Mouse (Mus musculus) heart, embryonic 11.5 days (tissue): ENCODE data around the gene Foxr1. TPM values are rescaled to one million over a fixed set of nuclear protein-coding genes. Genes with fewer than 3 reads are reported as not detected.
A peak's percentile ranks its signal among the peaks of the same experiment; 100 is the strongest.

ENCODE experiments used
- ATAC-seq: fragments of 200-750 bp; cut with Nextera tagmentation; replicated peaks from 2 replicates; pipeline ENCODE4 v1.8.0; 2017; ENCODE audit warnings: moderate library complexity; ENCODE audit not compliant: insufficient number of reproducible peaks, low FRiP score, low TSS enrichment
- H3K27ac ChIP-seq: fragments of 300-500 bp; sonication (generic); 2 replicates; pipeline ENCODE4 v1.5.1; 2014; ENCODE audit warnings: mild to moderate bottlenecking, low read depth, low read length
- H3K27me3 ChIP-seq: fragments of 300-500 bp; sonication (generic); 2 replicates; pipeline ENCODE4 v1.6.1; 2014; ENCODE audit warnings: mild to moderate bottlenecking, low read length, mixed read lengths; ENCODE audit not compliant: control insufficient read depth, insufficient read depth
- H3K36me3 ChIP-seq: fragments of 300-500 bp; sonication (generic); 2 replicates; pipeline ENCODE4 v1.6.1; 2014; ENCODE audit warnings: mild to moderate bottlenecking, low read length, moderate library complexity, mixed read lengths; ENCODE audit not compliant: control insufficient read depth, insufficient read depth
- H3K4me1 ChIP-seq: fragments of 300-500 bp; sonication (generic); 2 replicates; pipeline ENCODE4 v1.6.1; 2014; ENCODE audit warnings: low read length; ENCODE audit not compliant: control insufficient read depth, insufficient read depth
- H3K4me2 ChIP-seq: fragments of 300-500 bp; sonication (generic); 2 replicates; pipeline ENCODE4 v1.6.1; 2014; ENCODE audit warnings: mild to moderate bottlenecking, moderate library complexity
- H3K4me3 ChIP-seq: fragments of 300-500 bp; sonication (generic); 2 replicates; pipeline ENCODE4 v1.5.1; 2014; ENCODE audit warnings: low read depth, low read length
- H3K9ac ChIP-seq: fragments of 300-500 bp; sonication (generic); 2 replicates; pipeline ENCODE4 v1.6.1; 2014; ENCODE audit warnings: mild to moderate bottlenecking, low read depth, low read length, moderate library complexity
- H3K9me3 ChIP-seq: fragments of 300-500 bp; sonication (generic); replicated peaks from 2 replicates; pipeline ENCODE4 v1.6.1; 2016; ENCODE audit warnings: low read length; ENCODE audit not compliant: control insufficient read depth
- WGBS: fragments of 180-500 bp; shearing (Covaris S2); extraction: QIAGEN DNeasy Blood & Tissue Kit; methylation state at CpG from one replicate; pipeline ENCODE4 v1.1.7; 2014; ENCODE audit not compliant: insufficient replicate concordance; 5-methylcytosine and 5-hydroxymethylcytosine counted together
- polyA plus RNA-seq: library from polyadenylated mRNA; unstranded; fragments of >200 nt; fragmentation: Nextera tagmentation; extraction: Ambion mirVana; gene quantifications from 2 replicates; pipeline ENCODE4 v1.2.1, GENCODE M21; 2014

Gene Foxr1
- polyA plus RNA-seq, 1 experiment from 2014 or later, result not detected

- Histone ChIP-seq H3K9ac (peak overlapping the region; percentile 78), H3K36me3 (no peaks in the 10 kb centered on the region), H3K4me1 (peaks cover 14% of the 10 kb centered on the region), H3K9me3 (no peaks in the 10 kb centered on the region), H3K27ac (peak overlapping the region; percentile 92), H3K4me3 (peak overlapping the region; percentile 75), H3K27me3 (no peaks in the 10 kb centered on the region), H3K4me2 (peak overlapping the region; percentile 83)
- peak; percentile 59 for ATAC-seq
- WGBS, result under 1% methylated on average over 29 of the region's 29 CpGs
These were observed 38.1 kb upstream of the Foxr1 start for GRCm38 (mm10) chr9:44478959-44479605.

GRCm38 (mm10) chr9:44478229-44478921 is 37.4 kb upstream of the Foxr1 start:
- peak; percentile 43 for ATAC-seq
- under 1% methylated on average over 25 of the region's 27 CpGs for WGBS
- no peaks in the 10 kb centered on the region for H3K27me3 ChIP-seq

GRCm38 (mm10) chr9:44477339-44478228 is 36.6 kb upstream of the Foxr1 start:
- Histone ChIP-seq H3K4me3 (peak overlapping the region; percentile 75), H3K27ac (peak overlapping the region; percentile 92; the same call in 1 of the 2 replicates), H3K4me1 (peaks cover 14% of the 10 kb centered on the region), H3K4me2 (peak overlapping the region; percentile 83), H3K9me3 (no peaks in the 10 kb centered on the region), H3K36me3 (no peaks in the 10 kb centered on the region), H3K27me3 (no peaks in the 10 kb centered on the region), H3K9ac (peak overlapping the region; percentile 78; the same call in 1 of the 2 replicates)
- ATAC-seq, result no peak
- 3% methylated on average over 24 of the region's 24 CpGs for WGBS

More at GRCm38 (mm10) chr9:44478229-44478921, 37.4 kb upstream of the Foxr1 start:
- Histone ChIP-seq H3K4me3 (peak overlapping the region; percentile 75), H3K9me3 (no peaks in the 10 kb centered on the region), H3K4me1 (peaks cover 14% of the 10 kb centered on the region), H3K4me2 (peak overlapping the region; percentile 83), H3K9ac (peak overlapping the region; percentile 78), H3K36me3 (no peaks in the 10 kb centered on the region), H3K27ac (peak overlapping the region; percentile 92)

- H3K9ac ChIP-seq, result no peak overlapping the region
- no peaks in the 10 kb centered on the region for H3K9me3 ChIP-seq
- no peaks in the 10 kb centered on the region for H3K27me3 ChIP-seq
- no peak overlapping the region for H3K27ac ChIP-seq
- H3K4me3 ChIP-seq, result no peak overlapping the region
- 91% methylated on average over 3 of the region's 3 CpGs for WGBS
- ATAC-seq, result no peak
- no peaks in the 10 kb centered on the region for H3K36me3 ChIP-seq
- H3K4me1 ChIP-seq, result peaks cover 14% of the 10 kb centered on the region
- no peak overlapping the region for H3K4me2 ChIP-seq
These were observed 35.0 kb upstream of the Foxr1 start for GRCm38 (mm10) chr9:44475936-44476335.

- Histone ChIP-seq H3K27me3 (no peaks in the 10 kb centered on the region), H3K9ac (no peak overlapping the region), H3K36me3 (no peaks in the 10 kb centered on the region), H3K27ac (no peak overlapping the region), H3K4me1 (peaks cover 7% of the 10 kb centered on the region; the same call in 1 of the 2 replicates), H3K4me3 (no peak overlapping the region), H3K9me3 (no peaks in the 10 kb centered on the region), H3K4me2 (no peak overlapping the region)
- ATAC-seq, result no peak
- 39% methylated on average over 1 of the region's 1 CpGs for WGBS
These were observed 33.4 kb upstream of the Foxr1 start for GRCm38 (mm10) chr9:44474327-44474726.

GRCm38 (mm10) chr9:44473184-44473583 is 32.2 kb upstream of the Foxr1 start:
- no peaks in the 10 kb centered on the region for H3K36me3 ChIP-seq
- H3K4me1 ChIP-seq, result peaks cover 7% of the 10 kb centered on the region; the same call in 1 of the 2 replicates
- no peak overlapping the region for H3K4me3 ChIP-seq
- H3K4me2 ChIP-seq, result no peak overlapping the region
- no peak overlapping the region for H3K27ac ChIP-seq
- WGBS, result 53% methylated on average over 3 of the region's 3 CpGs
- H3K27me3 ChIP-seq, result peaks cover 5% of the 10 kb centered on the region
- ATAC-seq, result no peak
- H3K9ac ChIP-seq, result no peak overlapping the region
- H3K9me3 ChIP-seq, result no peaks in the 10 kb centered on the region

- Histone ChIP-seq H3K27ac (no peak overlapping the region), H3K4me1 (no peaks in the 10 kb centered on the region), H3K4me3 (no peak overlapping the region), H3K4me2 (no peak overlapping the region), H3K9ac (no peak overlapping the region), H3K36me3 (no peaks in the 10 kb centered on the region), H3K9me3 (no peaks in the 10 kb centered on the region), H3K27me3 (peaks cover 6% of the 10 kb centered on the region)
- 54% methylated on average over 2 of the region's 2 CpGs for WGBS
- ATAC-seq, result no peak
These were observed 27.9 kb upstream of the Foxr1 start for GRCm38 (mm10) chr9:44468800-44469199.

- Histone ChIP-seq H3K36me3 (no peaks in the 10 kb centered on the region), H3K4me2 (no peak overlapping the region), H3K4me3 (no peak overlapping the region), H3K4me1 (no peaks in the 10 kb centered on the region), H3K9ac (no peak overlapping the region), H3K9me3 (no peaks in the 10 kb centered on the region), H3K27me3 (peaks cover 6% of the 10 kb centered on the region), H3K27ac (no peak overlapping the region)
- ATAC-seq, result no peak
- 54% methylated on average over 7 of the region's 7 CpGs for WGBS
These were observed 27.3 kb upstream of the Foxr1 start for GRCm38 (mm10) chr9:44468224-44468623.
